Mouse (Mus musculus): ENCODE measurements around the gene Wdr81. TPM values are rescaled to one million over a fixed set of nuclear protein-coding genes. Genes with fewer than 3 reads are reported as not detected.

Gene Wdr81
- polyA plus RNA-seq, 1 experiment from 2014 or later, result 5.7 TPM

DNA sequence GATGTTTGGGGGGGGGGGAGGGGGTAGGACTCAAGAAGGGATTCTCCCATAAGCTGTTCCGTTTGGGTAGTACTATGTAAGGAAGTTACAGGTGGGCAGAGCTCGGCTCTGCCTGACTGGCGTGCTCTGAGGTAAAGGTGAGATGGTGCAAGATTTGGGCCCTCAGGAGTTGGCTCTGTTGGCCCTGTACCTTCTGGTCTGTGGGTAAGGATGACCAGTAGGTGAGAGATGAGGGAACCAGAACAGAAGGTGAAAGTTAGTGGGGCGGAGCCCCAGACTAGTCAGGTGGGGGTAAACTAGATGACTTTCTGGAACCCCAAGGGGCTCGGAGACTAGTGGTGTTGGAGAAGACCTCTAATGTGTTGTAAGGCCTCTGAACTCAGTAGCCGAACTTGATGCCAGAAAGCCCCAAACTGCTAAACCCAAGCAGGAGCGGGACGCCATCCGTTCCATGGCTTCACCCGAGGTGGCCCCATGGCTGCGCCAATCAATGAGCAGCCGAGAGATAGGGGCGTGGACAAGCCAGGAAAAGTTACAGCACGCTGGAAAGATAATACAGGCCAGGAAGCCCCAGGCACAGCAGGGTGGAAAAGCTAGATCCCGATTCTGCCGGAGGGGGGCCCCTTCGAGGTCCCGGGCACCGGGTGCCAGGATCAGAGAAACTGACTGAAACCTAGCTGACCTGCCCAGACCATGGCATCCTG is 13.1 kb upstream of the Wdr81 start:
- peaks cover 22% of the 10 kb centered on the region for H3K4me1 ChIP-seq
- no peaks in the 10 kb centered on the region for H3K9me3 ChIP-seq (replicated peaks)
- peak overlapping the region; percentile 55 for H3K4me3 ChIP-seq
- H3K27ac ChIP-seq (replicated peaks), result peak overlapping the region; percentile 69
- WGBS, result 14% methylated on average over 19 of the region's 19 CpGs
- DNase-seq (ENCODE audit: low spot score), result peak; percentile 56
- H3K36me3 ChIP-seq, result peaks cover 15% of the 10 kb centered on the region
- peaks cover 19% of the 10 kb centered on the region for H3K27me3 ChIP-seq (ENCODE audit: low read depth, poor library complexity, severe bottlenecking)

DNA sequence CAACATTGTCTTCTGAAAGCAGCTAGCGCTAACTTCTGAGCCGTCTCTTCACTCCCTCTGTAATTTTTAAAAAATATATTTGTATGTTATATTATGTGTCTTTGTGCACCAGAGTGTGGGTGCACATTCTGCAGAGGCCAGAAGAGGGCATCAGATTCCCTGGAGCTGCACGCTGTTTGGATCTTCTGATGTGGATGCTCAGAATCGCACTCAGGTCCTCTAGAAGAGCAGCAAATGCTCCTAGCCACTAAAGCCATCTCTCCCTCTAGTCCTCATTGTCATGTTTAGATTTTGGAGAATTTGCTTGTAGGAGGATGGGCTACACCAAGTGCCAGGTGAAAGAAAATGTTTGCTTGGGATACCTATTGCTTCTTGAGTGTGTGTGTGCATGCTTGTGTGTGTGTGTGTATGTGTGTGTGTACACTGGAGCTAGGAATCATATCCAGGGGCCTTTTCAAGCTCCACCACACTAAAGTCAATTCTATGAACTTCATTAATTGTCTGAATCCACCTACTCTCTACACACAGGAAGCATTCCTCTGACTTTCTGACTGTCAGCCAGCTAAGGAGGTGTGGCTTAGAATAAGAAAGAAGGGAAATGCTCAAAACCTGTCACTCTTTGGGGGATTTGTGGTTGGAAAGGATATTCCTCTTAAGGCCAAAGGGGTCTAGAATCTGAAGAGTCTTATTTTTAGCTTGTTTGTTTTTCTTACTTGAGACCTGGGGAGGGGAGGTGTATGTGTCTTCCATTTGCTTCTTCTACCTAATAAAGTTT is 12.4 kb upstream of the Wdr81 start:
- H3K4me3 ChIP-seq, result no peak overlapping the region
- peaks cover 15% of the 10 kb centered on the region for H3K36me3 ChIP-seq
- 95% methylated on average over 4 of the region's 4 CpGs for WGBS
- no peaks in the 10 kb centered on the region for H3K9me3 ChIP-seq (replicated peaks)
- peaks cover 25% of the 10 kb centered on the region for H3K27me3 ChIP-seq (ENCODE audit: low read depth, poor library complexity, severe bottlenecking)
- H3K4me1 ChIP-seq, result peaks cover 30% of the 10 kb centered on the region
- no peak overlapping the region for H3K27ac ChIP-seq (replicated peaks)
- no peak for DNase-seq (ENCODE audit: low spot score)

DNA sequence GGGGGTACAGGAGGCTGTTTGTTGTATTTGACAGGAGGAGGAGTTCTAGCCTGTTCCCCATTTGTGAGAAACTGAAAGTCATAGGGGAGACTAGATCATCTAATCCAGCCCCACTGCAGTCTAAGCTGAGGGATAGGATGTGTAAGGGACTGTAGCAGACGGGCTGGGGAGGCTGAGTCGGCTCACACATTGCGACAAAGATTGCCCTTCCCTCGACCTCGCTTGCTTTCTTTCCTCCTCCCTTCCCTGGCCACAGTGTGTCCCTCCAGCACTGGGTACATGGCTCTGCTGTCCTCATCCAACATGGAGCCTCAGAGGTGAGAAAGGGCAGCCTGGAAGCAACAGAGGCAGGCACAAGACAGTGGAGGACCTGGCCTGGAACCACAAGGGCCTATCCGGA is 10.5 kb upstream of the Wdr81 start:
- no peak overlapping the region for H3K27ac ChIP-seq (replicated peaks)
- no peak overlapping the region for H3K4me3 ChIP-seq
- peaks cover 15% of the 10 kb centered on the region for H3K36me3 ChIP-seq
- peaks cover 41% of the 10 kb centered on the region for H3K4me1 ChIP-seq
- WGBS, result 84% methylated on average over 6 of the region's 6 CpGs
- DNase-seq (ENCODE audit: low spot score), result no peak
- peaks cover 25% of the 10 kb centered on the region for H3K27me3 ChIP-seq (ENCODE audit: low read depth, poor library complexity, severe bottlenecking)
- H3K9me3 ChIP-seq (replicated peaks), result no peaks in the 10 kb centered on the region

DNA sequence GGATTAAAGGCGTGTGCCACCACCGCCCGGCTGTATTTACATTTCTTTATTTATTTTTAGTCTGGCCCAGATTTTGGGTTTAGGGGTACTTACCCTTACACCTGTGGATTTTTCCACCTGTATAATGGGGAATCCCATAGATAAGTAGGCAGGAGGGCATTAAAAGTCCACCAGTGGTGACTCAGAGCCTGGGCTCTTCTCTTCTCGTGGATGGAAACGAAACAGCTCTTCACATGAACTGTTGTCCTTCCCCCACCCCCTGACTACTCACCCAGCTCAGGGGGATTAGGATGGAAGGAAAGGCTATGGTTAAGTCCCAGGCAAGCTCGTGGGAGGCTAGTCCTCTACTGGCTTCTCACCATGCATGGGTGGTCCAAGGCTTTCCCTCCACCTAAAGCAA is 9.9 kb upstream of the Wdr81 start:
- Histone ChIP-seq H3K36me3 (peaks cover 15% of the 10 kb centered on the region), H3K4me1 (peaks cover 47% of the 10 kb centered on the region), H3K27me3 (ENCODE audit: low read depth, poor library complexity, severe bottlenecking) (peaks cover 23% of the 10 kb centered on the region), H3K9me3 (replicated peaks) (no peaks in the 10 kb centered on the region), H3K27ac (replicated peaks) (no peak overlapping the region), H3K4me3 (no peak overlapping the region)
- 86% methylated on average over 6 of the region's 6 CpGs for WGBS
- no peak for DNase-seq (ENCODE audit: low spot score)

DNA sequence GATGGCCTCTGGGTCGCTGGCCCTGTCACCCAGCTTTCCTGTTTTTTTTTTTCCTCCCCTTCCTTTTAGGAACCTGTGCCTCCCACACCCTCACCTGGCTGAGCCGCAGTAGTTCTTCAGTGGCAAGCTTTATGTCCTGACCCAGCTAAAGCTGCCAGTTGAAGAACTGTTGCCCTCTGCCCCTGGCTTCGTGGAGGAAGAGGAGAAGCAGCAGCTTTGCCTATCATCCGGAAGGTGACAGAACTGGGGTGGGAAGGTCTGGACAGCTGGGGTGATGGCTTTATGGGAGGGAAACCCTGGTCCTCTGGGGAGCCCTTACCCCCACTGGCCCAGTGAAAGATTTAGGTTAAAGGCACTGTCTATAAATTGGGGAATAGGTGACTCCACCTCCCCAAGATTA is 9.1 kb upstream of the Wdr81 start:
- H3K9me3 ChIP-seq (replicated peaks), result no peaks in the 10 kb centered on the region
- WGBS, result 79% methylated on average over 4 of the region's 4 CpGs
- DNase-seq (ENCODE audit: low spot score), result no peak
- no peak overlapping the region for H3K27ac ChIP-seq (replicated peaks)
- H3K4me3 ChIP-seq, result peak overlapping the region; percentile 76; the same call in 1 of the 2 replicates
- H3K36me3 ChIP-seq, result peaks cover 15% of the 10 kb centered on the region
- H3K27me3 ChIP-seq (ENCODE audit: low read depth, poor library complexity, severe bottlenecking), result peaks cover 15% of the 10 kb centered on the region
- H3K4me1 ChIP-seq, result peaks cover 52% of the 10 kb centered on the region

DNA sequence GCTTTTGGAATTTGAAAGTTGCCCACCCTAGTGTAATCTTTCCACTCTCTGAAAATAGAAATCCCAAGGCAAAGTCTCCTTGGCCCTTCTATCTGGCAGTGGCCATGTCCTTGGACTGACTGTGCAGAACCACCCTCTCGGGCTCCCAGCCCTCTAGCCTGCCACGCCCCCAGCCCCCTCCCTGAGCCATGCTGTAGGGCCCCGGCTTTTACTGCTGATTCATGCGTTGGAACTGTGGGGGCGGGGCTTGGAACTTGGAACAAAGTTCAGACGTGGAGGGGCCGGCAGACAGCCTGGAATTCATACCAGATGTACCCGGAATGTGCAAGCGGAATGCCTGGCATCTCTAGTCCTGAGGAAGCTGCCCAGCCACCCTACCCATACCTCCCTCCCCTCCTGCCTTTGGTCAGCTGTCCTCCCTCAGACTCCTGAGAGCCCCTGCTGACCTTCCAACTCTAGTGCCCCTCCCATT is 8.4 kb upstream of the Wdr81 start:
- Histone ChIP-seq H3K27ac (replicated peaks) (no peak overlapping the region), H3K36me3 (peaks cover 15% of the 10 kb centered on the region), H3K4me3 (peak overlapping the region; percentile 76), H3K9me3 (replicated peaks) (no peaks in the 10 kb centered on the region), H3K27me3 (ENCODE audit: low read depth, poor library complexity, severe bottlenecking) (peaks cover 10% of the 10 kb centered on the region; the same call in 1 of the 2 replicates), H3K4me1 (peaks cover 49% of the 10 kb centered on the region)
- WGBS, result 6% methylated on average over 9 of the region's 9 CpGs
- peak; percentile 74 for DNase-seq (ENCODE audit: low spot score)

DNA sequence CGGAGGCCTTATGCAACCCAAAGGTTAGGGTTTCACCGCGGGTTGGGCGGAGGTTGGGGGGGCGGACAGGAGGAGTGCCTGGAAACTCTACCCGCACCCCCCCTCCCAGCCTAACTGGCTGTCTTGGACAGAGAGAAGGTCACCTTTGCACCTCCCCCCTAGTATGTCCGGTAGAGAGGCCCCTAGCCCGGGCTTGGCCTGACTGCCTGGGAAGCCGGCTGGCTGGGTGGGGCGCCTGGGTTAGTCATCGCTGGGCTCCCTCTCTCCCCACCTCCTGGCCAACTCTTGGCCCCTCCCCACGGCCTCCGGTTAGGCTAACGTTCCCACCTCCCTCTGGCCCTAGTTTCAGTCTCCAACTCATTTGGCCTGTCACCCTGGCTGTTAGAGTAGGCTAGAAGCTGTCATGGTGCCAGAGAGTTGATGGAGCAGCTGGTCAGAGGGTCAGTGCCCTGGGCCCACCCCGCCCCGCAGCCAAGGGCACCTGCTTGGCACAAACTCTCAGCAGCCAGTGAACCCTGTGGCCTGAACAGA is 7.8 kb upstream of the Wdr81 start:
- Histone ChIP-seq H3K4me3 (peak overlapping the region; percentile 76), H3K4me1 (peaks cover 43% of the 10 kb centered on the region), H3K27me3 (ENCODE audit: low read depth, poor library complexity, severe bottlenecking) (peaks cover 10% of the 10 kb centered on the region; the same call in 1 of the 2 replicates), H3K36me3 (peaks cover 15% of the 10 kb centered on the region), H3K9me3 (replicated peaks) (no peaks in the 10 kb centered on the region), H3K27ac (replicated peaks) (peak overlapping the region; percentile 90)
- WGBS, result 3% methylated on average over 16 of the region's 16 CpGs
- DNase-seq (ENCODE audit: low spot score), result no peak

DNA sequence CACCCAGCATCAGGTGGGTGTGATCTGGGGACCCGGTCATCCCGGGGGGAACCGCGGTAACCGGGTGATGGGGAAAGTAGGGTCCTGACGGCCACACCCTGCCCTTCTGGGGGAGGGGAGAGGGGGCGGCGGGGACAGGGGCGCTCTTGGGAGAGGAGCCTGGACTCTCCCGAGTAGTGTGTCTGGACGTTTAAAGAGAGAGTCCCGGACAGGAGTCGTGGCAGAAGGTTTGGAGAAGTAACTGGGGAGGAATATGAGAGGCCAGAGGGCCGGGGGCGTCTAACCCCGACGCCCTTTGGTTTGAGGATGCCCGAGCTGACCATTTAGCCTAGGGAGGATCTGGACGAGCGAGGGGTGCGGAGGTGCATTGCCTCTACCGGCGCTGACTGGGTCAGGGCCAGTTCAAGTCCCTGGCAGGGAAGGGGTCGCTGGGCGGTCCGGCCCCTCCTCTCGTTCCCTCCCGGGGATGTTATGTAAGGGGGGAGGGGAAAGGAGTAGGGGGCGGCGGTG is 7.3 kb upstream of the Wdr81 start:
- Histone ChIP-seq H3K4me1 (peaks cover 42% of the 10 kb centered on the region), H3K27me3 (ENCODE audit: low read depth, poor library complexity, severe bottlenecking) (peaks cover 10% of the 10 kb centered on the region; the same call in 1 of the 2 replicates), H3K4me3 (peak overlapping the region; percentile 76), H3K9me3 (replicated peaks) (no peaks in the 10 kb centered on the region), H3K27ac (replicated peaks) (peak overlapping the region; percentile 90), H3K36me3 (peaks cover 15% of the 10 kb centered on the region)
- no peak for DNase-seq (ENCODE audit: low spot score)
- WGBS, result under 1% methylated on average over 30 of the region's 30 CpGs

DNA sequence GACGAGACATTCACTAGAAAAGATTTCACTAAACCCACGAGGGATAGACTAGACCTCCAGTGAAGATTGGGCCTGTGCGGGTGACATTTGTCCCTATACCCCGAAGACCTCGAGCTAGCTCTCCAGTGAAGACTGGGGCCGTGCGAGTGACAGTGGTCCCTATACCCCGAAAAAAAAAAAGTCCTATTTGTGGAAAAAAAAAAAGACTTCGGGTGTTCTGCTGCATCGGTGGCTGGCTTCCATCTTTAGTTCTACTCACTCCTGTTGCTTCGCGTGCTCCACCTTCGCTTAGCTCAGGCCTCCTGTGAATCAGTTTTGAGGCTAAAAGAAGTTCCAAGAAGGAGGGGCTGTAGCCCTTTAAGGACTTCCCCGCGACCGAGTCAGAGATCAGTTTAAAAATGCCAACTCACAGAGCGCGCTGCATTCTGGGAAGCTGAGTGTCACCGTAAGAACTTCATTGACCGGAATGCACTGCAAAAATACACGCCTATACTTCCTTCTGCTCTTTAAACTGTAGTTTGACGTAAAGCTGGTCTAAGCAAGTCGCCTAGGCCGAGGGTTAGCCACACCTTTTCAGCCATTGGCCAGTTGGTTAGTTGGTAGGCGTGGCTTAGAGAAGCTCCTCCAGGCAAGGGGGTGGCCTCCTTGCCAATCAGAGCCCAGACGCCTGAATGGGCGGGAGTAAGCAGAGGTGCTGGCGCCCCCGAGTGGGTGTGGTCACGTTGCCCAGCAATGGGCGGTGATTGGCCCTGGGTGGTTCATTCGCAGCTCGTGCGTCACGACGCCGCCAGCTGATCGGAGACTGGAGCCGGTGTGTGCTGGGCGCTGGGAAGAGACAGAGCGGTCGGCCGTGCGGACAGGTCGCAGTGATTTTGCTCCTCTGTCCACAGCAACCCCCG is 6.6 kb upstream of the Wdr81 start, which contains the start of gene Tlcd2:
Tlcd2 (plus strand) TSS at position 872 of the 899 bp plus-strand sequence.
- peak; percentile 100 for DNase-seq (ENCODE audit: low spot score)
- peaks cover 15% of the 10 kb centered on the region for H3K36me3 ChIP-seq
- no peaks in the 10 kb centered on the region for H3K9me3 ChIP-seq (replicated peaks)
- under 1% methylated on average over 46 of the region's 46 CpGs for WGBS
- H3K27me3 ChIP-seq (ENCODE audit: low read depth, poor library complexity, severe bottlenecking), result peaks cover 10% of the 10 kb centered on the region; the same call in 1 of the 2 replicates
- peak within 1 kb of the TSS; percentile 90 for H3K27ac ChIP-seq (replicated peaks)
- peaks cover 42% of the 10 kb centered on the region for H3K4me1 ChIP-seq
- peak within 1 kb of the TSS; percentile 76 for H3K4me3 ChIP-seq

DNA sequence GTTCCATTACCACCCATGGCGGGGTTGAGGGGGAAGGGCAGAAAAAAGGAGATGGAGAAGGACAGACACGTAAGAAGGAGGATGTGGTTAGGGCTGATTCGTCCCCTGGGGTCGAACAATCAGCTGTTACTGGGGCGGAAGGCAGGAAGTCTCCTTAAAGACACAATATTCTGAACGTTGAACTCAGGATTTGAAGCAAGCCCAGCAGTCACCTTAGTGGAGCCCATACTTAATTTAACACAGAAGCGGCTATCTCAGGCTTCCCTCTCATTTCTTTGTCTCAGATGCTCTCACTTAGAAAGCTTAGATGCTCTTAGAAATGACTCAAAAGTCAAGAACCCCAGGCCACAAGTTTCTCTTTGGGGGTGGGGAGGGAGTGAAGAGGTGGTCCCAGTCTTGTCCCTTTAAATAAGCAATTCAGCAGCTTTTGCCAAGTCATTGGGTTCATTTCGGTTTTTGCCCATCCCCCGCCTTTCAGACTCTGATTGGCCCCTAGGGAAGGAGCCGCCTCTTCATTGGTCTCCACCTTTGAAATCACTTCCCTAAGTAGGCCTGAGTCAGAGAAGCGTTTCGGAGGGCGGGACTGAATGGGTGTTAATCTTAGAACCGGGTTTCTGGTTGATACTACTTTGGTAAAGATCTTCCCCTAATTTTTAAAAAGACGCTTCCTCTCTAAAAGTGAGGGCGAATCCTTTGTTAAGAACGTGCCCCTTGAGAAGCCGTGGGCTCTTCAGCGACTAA is 5.8 kb upstream of the Wdr81 start:
- 3% methylated on average over 19 of the region's 19 CpGs for WGBS
- peak overlapping the region; percentile 90 for H3K27ac ChIP-seq (replicated peaks)
- H3K36me3 ChIP-seq, result peaks cover 7% of the 10 kb centered on the region
- H3K4me3 ChIP-seq, result peak overlapping the region; percentile 76
- peaks cover 44% of the 10 kb centered on the region for H3K4me1 ChIP-seq
- peak; percentile 86 for DNase-seq (ENCODE audit: low spot score)
- H3K9me3 ChIP-seq (replicated peaks), result no peaks in the 10 kb centered on the region
- H3K27me3 ChIP-seq (ENCODE audit: low read depth, poor library complexity, severe bottlenecking), result peaks cover 10% of the 10 kb centered on the region; the same call in 1 of the 2 replicates

DNA sequence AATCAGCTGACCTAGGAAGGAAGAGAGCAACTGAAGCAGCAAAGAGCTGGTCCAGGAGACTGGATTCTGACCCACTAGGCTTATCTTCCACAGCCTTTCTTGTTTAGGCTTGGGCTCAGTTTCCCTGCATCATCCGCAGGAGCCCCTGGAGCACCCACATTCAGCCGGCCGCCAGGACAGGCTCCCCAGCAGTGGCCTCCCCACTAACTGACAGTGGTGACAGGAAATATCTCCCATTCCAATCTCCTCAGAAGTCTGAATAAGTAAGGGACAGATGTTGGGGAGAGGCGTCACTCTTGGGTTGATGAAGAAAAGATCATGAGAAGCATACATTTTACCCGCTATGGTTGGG is 5.2 kb upstream of the Wdr81 start:
- Histone ChIP-seq H3K4me1 (peaks cover 50% of the 10 kb centered on the region), H3K27me3 (ENCODE audit: low read depth, poor library complexity, severe bottlenecking) (peaks cover 10% of the 10 kb centered on the region; the same call in 1 of the 2 replicates), H3K9me3 (replicated peaks) (no peaks in the 10 kb centered on the region), H3K27ac (replicated peaks) (peak overlapping the region; percentile 90), H3K36me3 (peaks cover 2% of the 10 kb centered on the region; the same call in 1 of the 2 replicates), H3K4me3 (peak overlapping the region; percentile 76)
- DNase-seq (ENCODE audit: low spot score), result no peak
- WGBS, result 33% methylated on average over 5 of the region's 5 CpGs

All from midbrain, embryonic 10.5 days (tissue).